ENCODE assay signal across 17 mouse cellular contexts in genomic region chr1:173441210-173441609, GRCm38 (mm10). TPM values are rescaled to one million over a fixed set of nuclear protein-coding genes. Genes with fewer than 3 reads are reported as not detected.
DNase-seq lines count a peak whose midpoint lies in the region; ATAC-seq and TF ChIP-seq lines count a peak whose summit lies in the region.
"Had no signal": no experiment of that assay in that cellular context is flagged by ENCODE, and none has a peak within 500 bp of the region (broad histone marks: within the 10 kb centered on the region; RNA-seq: fewer than 3 reads in every experiment).

No protein-coding gene starts in this region.

- H3K4me1 ChIP-seq in bone marrow macrophage, adult 2 months (ENCODE audit: control insufficient read depth, insufficient read depth, low read length) = peaks cover 42% of the 10 kb centered on the region
- H3K4me1 ChIP-seq in midbrain, embryonic 11.5 days (ENCODE audit: control insufficient read depth, insufficient read depth, low read length) = no peaks in the 10 kb centered on the region
- H3K4me1 ChIP-seq: embryonic facial prominence, embryonic 13.5 days; limb, embryonic 15.5 days had no signal

- DNase-seq in heart, adult 11 months = peak; percentile 49
- no peak for DNase-seq in heart, postnatal 4 days
- DNase-seq in thymus, postnatal 36 days = peak; percentile 59 to 60
- no peak for DNase-seq in cerebellum, postnatal 4 days (ENCODE audit: low spot score in 2 of 2)
- no peak for DNase-seq in midbrain, embryonic 11.5 days (ENCODE audit: low spot score, missing footprints)
- no peak for DNase-seq in gastrocnemius, postnatal 4 days (ENCODE audit: low spot score in 2 of 2)
- DNase-seq: adrenal gland, postnatal 14 days; cerebellum, adult 8-10 months; gastrocnemius, postnatal 25 days; heart, postnatal 10 days; lung, postnatal 36 days had no signal

- H3K4me3 ChIP-seq in bone marrow macrophage, adult 2 months (ENCODE audit: insufficient read depth, low read length) = no peak overlapping the region
- no peak overlapping the region for H3K4me3 ChIP-seq in midbrain, embryonic 11.5 days (ENCODE audit: low read depth, low read length)
- H3K4me3 ChIP-seq: embryonic facial prominence, embryonic 13.5 days; limb, embryonic 15.5 days had no signal

- H3K36me3 ChIP-seq in midbrain, embryonic 11.5 days (ENCODE audit: control insufficient read depth, insufficient read depth, low read length) = no peaks in the 10 kb centered on the region
- H3K36me3 ChIP-seq: embryonic facial prominence, embryonic 13.5 days; limb, embryonic 15.5 days had no signal

- TF ChIP-seq POLR2A in bone marrow macrophage, adult 2 months (IDR thresholded peaks at IDR 0.05; ENCODE audit: borderline replicate concordance, low read depth, low read length) = no peak

- H3K4me2 ChIP-seq in midbrain, embryonic 11.5 days = no peak overlapping the region
- H3K4me2 ChIP-seq: embryonic facial prominence, embryonic 13.5 days; limb, embryonic 15.5 days had no signal

- no peak for TF ChIP-seq CTCF in bone marrow macrophage, adult 2 months (IDR thresholded peaks at IDR 0.05; ENCODE audit: low read depth, low read length)

- H3K27ac ChIP-seq in bone marrow macrophage, adult 2 months (ENCODE audit: insufficient read depth, low read depth, low read length) = peak overlapping the region; percentile 72
- no peak overlapping the region for H3K27ac ChIP-seq in midbrain, embryonic 11.5 days (ENCODE audit: low read depth, low read length)
- H3K27ac ChIP-seq: embryonic facial prominence, embryonic 13.5 days; limb, embryonic 15.5 days had no signal

- peak; percentile 73 for ATAC-seq in megakaryocyte-erythroid progenitor cell, adult 5-6 weeks (replicated peaks; ENCODE audit: low FRiP score, low TSS enrichment, poor library complexity, severe bottlenecking)
- ATAC-seq in midbrain, embryonic 11.5 days (ENCODE audit: low FRiP score) = no peak
- ATAC-seq: forebrain, embryonic 14.5 days; intestine, embryonic 16.5 days had no signal

- no peaks in the 10 kb centered on the region for H3K27me3 ChIP-seq in midbrain, embryonic 11.5 days (ENCODE audit: control insufficient read depth, insufficient read depth, low read length)
- H3K27me3 ChIP-seq: embryonic facial prominence, embryonic 13.5 days; limb, embryonic 15.5 days had no signal

- H3K9ac ChIP-seq in midbrain, embryonic 11.5 days (ENCODE audit: low read length) = no peak overlapping the region
- H3K9ac ChIP-seq: embryonic facial prominence, embryonic 13.5 days; limb, embryonic 15.5 days had no signal

- WGBS in midbrain, embryonic 11.5 days = 84% methylated on average over 4 of the region's 4 CpGs

- H3K9me3 ChIP-seq in midbrain, embryonic 11.5 days (ENCODE audit: control insufficient read depth, low read length) = no peaks in the 10 kb centered on the region
- H3K9me3 ChIP-seq: embryonic facial prominence, embryonic 13.5 days; limb, embryonic 15.5 days had no signal

RNA-seq across cellular contexts. Expression of gene Ifi206, which starts 49.6 kb away (rescaled TPM):
- total RNA-seq in heart, postnatal 4 days (2021) = not detected
- 17.7 and 19.1 TPM in 2 replicates for polyA plus RNA-seq in bone marrow macrophage, adult 2 months (2012; ENCODE audit: insufficient read depth, insufficient read length, missing spikeins)
- 1.2 and 2.3 TPM in 2 replicates for total RNA-seq in megakaryocyte-erythroid progenitor cell, adult 5-6 weeks (2014; fragmentation: Nextera tagmentation)
- total RNA-seq in megakaryocyte-erythroid progenitor cell, adult 5-6 weeks (2017) = not detected in 2 replicates
- not detected in 2 replicates for polyA plus RNA-seq in midbrain, embryonic 11.5 days (2014; fragmentation: Nextera tagmentation; extraction: Ambion mirVana)
- not detected for total RNA-seq in gastrocnemius, postnatal 4 days (2021)
- total RNA-seq: gastrocnemius, postnatal 25 days had no signal
- polyA plus RNA-seq: embryonic facial prominence, embryonic 13.5 days had no signal

Comparison
In these comparisons a context has a peak if more than half of its experiments do, and no peak if none do; other contexts are left out.
1. DNase-seq: peak in heart, adult 11 months (single experiment) and thymus, postnatal 36 days (2 of 2); none in heart, postnatal 4 days (single experiment), cerebellum, postnatal 4 days (0 of 2), midbrain, embryonic 11.5 days (single experiment) and gastrocnemius, postnatal 4 days (0 of 2).